Mouse (Mus musculus) neural tube, embryonic 15.5 days (tissue): ENCODE measurements at regions not wholly inside any gene's neighbourhood (a gene's known extent, or its start where the extent isn't known, plus 50 kb on each side); places are given as distances from the start of the nearest gene placed in this dataset.

Experiments
- ATAC-seq: fragments of 200-750 bp; cut with Nextera tagmentation; 2 replicates; pipeline ENCODE4 v1.8.0; 2017; ENCODE audit warnings: mild to moderate bottlenecking, moderate TSS enrichment, moderate library complexity; ENCODE audit not compliant: low FRiP score
- H3K27ac ChIP-seq: fragments of 300-500 bp; sonication (generic); replicated peaks from 2 replicates; pipeline ENCODE4 v1.5.1; 2015; ENCODE audit warnings: mild to moderate bottlenecking, inconsistent platforms
- H3K27me3 ChIP-seq: fragments of 300-500 bp; sonication (generic); replicated peaks from 2 replicates; pipeline ENCODE4 v1.6.1; 2015; ENCODE audit warnings: inconsistent platforms
- H3K36me3 ChIP-seq: fragments of 300-500 bp; sonication (generic); 2 replicates; pipeline ENCODE4 v1.6.1; 2015; ENCODE audit warnings: inconsistent platforms
- H3K4me1 ChIP-seq: fragments of 300-500 bp; sonication (generic); 2 replicates; pipeline ENCODE4 v1.6.1; 2015; ENCODE audit warnings: inconsistent platforms
- H3K4me2 ChIP-seq: fragments of 300-500 bp; sonication (generic); 2 replicates; pipeline ENCODE4 v1.6.1; 2015; ENCODE audit warnings: inconsistent platforms, mild to moderate bottlenecking, moderate library complexity
- H3K4me3 ChIP-seq: fragments of 300-500 bp; sonication (generic); replicated peaks from 2 replicates; pipeline ENCODE4 v1.5.1; 2015; ENCODE audit warnings: mild to moderate bottlenecking, inconsistent platforms
- H3K9ac ChIP-seq: fragments of 300-500 bp; sonication (generic); replicated peaks from 2 replicates; pipeline ENCODE4 v1.6.1; 2015; ENCODE audit warnings: mild to moderate bottlenecking, inconsistent platforms
- H3K9me3 ChIP-seq: fragments of 300-500 bp; sonication (generic); replicated peaks from 2 replicates; pipeline ENCODE4 v1.6.1; 2016; ENCODE audit warnings: inconsistent platforms
- WGBS: fragments of 180-500 bp; shearing (Covaris S2); methylation state at CpG from one replicate; pipeline ENCODE4 v1.1.7; 2015; ENCODE audit warnings: mixed read lengths; 5-methylcytosine and 5-hydroxymethylcytosine counted together

- Histone ChIP-seq H3K9me3 (no peaks in the 10 kb centered on the region), H3K36me3 (no peaks in the 10 kb centered on the region), H3K27ac (no peak overlapping the region), H3K4me2 (no peak overlapping the region), H3K4me1 (no peaks in the 10 kb centered on the region), H3K27me3 (no peaks in the 10 kb centered on the region), H3K4me3 (no peak overlapping the region), H3K9ac (no peak overlapping the region)
- WGBS = 45% methylated on average over 8 of the region's 8 CpGs
- ATAC-seq = no peak
Measured at GRCm38 (mm10) chr5:45065917-45066699, 266.6 kb upstream of the Ldb2 start.

GRCm38 (mm10) chr5:45062567-45062966 is 263.1 kb upstream of the Ldb2 start:
- no peaks in the 10 kb centered on the region for H3K9me3 ChIP-seq
- WGBS = 18% methylated on average over 2 of the region's 2 CpGs
- H3K27ac ChIP-seq = no peak overlapping the region
- no peaks in the 10 kb centered on the region for H3K4me1 ChIP-seq
- no peak overlapping the region for H3K4me3 ChIP-seq
- no peak overlapping the region for H3K9ac ChIP-seq
- no peaks in the 10 kb centered on the region for H3K36me3 ChIP-seq
- no peaks in the 10 kb centered on the region for H3K27me3 ChIP-seq
- ATAC-seq = no peak
- H3K4me2 ChIP-seq = no peak overlapping the region

GRCm38 (mm10) chr5:45055276-45055959 is 255.9 kb upstream of the Ldb2 start:
- WGBS = 66% methylated on average over 4 of the region's 4 CpGs
- H3K36me3 ChIP-seq = no peaks in the 10 kb centered on the region
- no peak overlapping the region for H3K4me2 ChIP-seq
- H3K9ac ChIP-seq = no peak overlapping the region
- no peaks in the 10 kb centered on the region for H3K9me3 ChIP-seq
- H3K27me3 ChIP-seq = no peaks in the 10 kb centered on the region
- H3K4me1 ChIP-seq = no peaks in the 10 kb centered on the region
- no peak overlapping the region for H3K4me3 ChIP-seq
- no peak overlapping the region for H3K27ac ChIP-seq
- ATAC-seq = no peak

- Histone ChIP-seq H3K4me2 (no peak overlapping the region), H3K27me3 (no peaks in the 10 kb centered on the region), H3K9me3 (no peaks in the 10 kb centered on the region), H3K4me3 (no peak overlapping the region), H3K27ac (no peak overlapping the region), H3K4me1 (no peaks in the 10 kb centered on the region), H3K36me3 (no peaks in the 10 kb centered on the region), H3K9ac (no peak overlapping the region)
- ATAC-seq = no peak
Measured at GRCm38 (mm10) chr5:45049410-45049809, 249.9 kb upstream of the Ldb2 start.

- no peaks in the 10 kb centered on the region for H3K4me1 ChIP-seq
- no peak overlapping the region for H3K4me3 ChIP-seq
- no peak overlapping the region for H3K27ac ChIP-seq
- H3K27me3 ChIP-seq = no peaks in the 10 kb centered on the region
- 79% methylated on average over 2 of the region's 2 CpGs for WGBS
- no peak overlapping the region for H3K9ac ChIP-seq
- no peak overlapping the region for H3K4me2 ChIP-seq
- no peaks in the 10 kb centered on the region for H3K9me3 ChIP-seq
- no peaks in the 10 kb centered on the region for H3K36me3 ChIP-seq
- no peak for ATAC-seq
Measured at GRCm38 (mm10) chr5:45042914-45043313, 243.4 kb upstream of the Ldb2 start.

- Histone ChIP-seq H3K36me3 (no peaks in the 10 kb centered on the region), H3K9ac (no peak overlapping the region), H3K4me1 (no peaks in the 10 kb centered on the region), H3K27me3 (no peaks in the 10 kb centered on the region), H3K4me3 (no peak overlapping the region), H3K9me3 (no peaks in the 10 kb centered on the region), H3K27ac (no peak overlapping the region), H3K4me2 (no peak overlapping the region)
- 74% methylated on average over 1 of the region's 1 CpGs for WGBS
- ATAC-seq = no peak
Measured at GRCm38 (mm10) chr5:45036430-45036829, 236.9 kb upstream of the Ldb2 start.

GRCm38 (mm10) chr5:45033146-45033545 is 233.7 kb upstream of the Ldb2 start:
- Histone ChIP-seq H3K27ac (no peak overlapping the region), H3K9me3 (no peaks in the 10 kb centered on the region), H3K9ac (no peak overlapping the region), H3K4me3 (no peak overlapping the region), H3K4me1 (no peaks in the 10 kb centered on the region), H3K27me3 (no peaks in the 10 kb centered on the region), H3K36me3 (no peaks in the 10 kb centered on the region), H3K4me2 (no peak overlapping the region)
- 74% methylated on average over 1 of the region's 1 CpGs for WGBS
- no peak for ATAC-seq

- no peaks in the 10 kb centered on the region for H3K9me3 ChIP-seq
- WGBS = 41% methylated on average over 3 of the region's 3 CpGs
- no peak overlapping the region for H3K4me2 ChIP-seq
- ATAC-seq = no peak
- H3K27me3 ChIP-seq = no peaks in the 10 kb centered on the region
- H3K4me3 ChIP-seq = no peak overlapping the region
- H3K4me1 ChIP-seq = no peaks in the 10 kb centered on the region
- H3K9ac ChIP-seq = no peak overlapping the region
- no peaks in the 10 kb centered on the region for H3K36me3 ChIP-seq
- H3K27ac ChIP-seq = no peak overlapping the region
Measured at GRCm38 (mm10) chr5:45027876-45028275, 228.4 kb upstream of the Ldb2 start.

GRCm38 (mm10) chr5:45025383-45025782 is 225.9 kb upstream of the Ldb2 start:
- H3K4me2 ChIP-seq = no peak overlapping the region
- 64% methylated on average over 2 of the region's 2 CpGs for WGBS

GRCm38 (mm10) chr5:45007930-45008329 is 208.4 kb upstream of the Ldb2 start:
- no peaks in the 10 kb centered on the region for H3K9me3 ChIP-seq
- no peak overlapping the region for H3K4me2 ChIP-seq
- H3K4me3 ChIP-seq = no peak overlapping the region
- H3K9ac ChIP-seq = no peak overlapping the region
- ATAC-seq = no peak
- no peak overlapping the region for H3K27ac ChIP-seq
- H3K36me3 ChIP-seq = no peaks in the 10 kb centered on the region
- 0 out of 2 replicates have a peak, but pooled peaks cover 4% of the 10 kb centered on the region for H3K4me1 ChIP-seq
- H3K27me3 ChIP-seq = no peaks in the 10 kb centered on the region
- 36% methylated on average over 2 of the region's 2 CpGs for WGBS

More at GRCm38 (mm10) chr5:45025383-45025782, 225.9 kb upstream of the Ldb2 start:
- Histone ChIP-seq H3K9me3 (no peaks in the 10 kb centered on the region), H3K27me3 (no peaks in the 10 kb centered on the region), H3K27ac (0 out of 2 replicates have a peak overlapping the region, but pooled peaks have one; percentile 6), H3K36me3 (no peaks in the 10 kb centered on the region), H3K4me1 (no peaks in the 10 kb centered on the region), H3K4me3 (no peak overlapping the region), H3K9ac (no peak overlapping the region)
- ATAC-seq = peak; percentile 75; the same call in 1 of the 2 replicates

GRCm38 (mm10) chr5:45000996-45001395 is 201.5 kb upstream of the Ldb2 start:
- Histone ChIP-seq H3K4me3 (no peak overlapping the region), H3K36me3 (no peaks in the 10 kb centered on the region), H3K9ac (no peak overlapping the region), H3K27me3 (no peaks in the 10 kb centered on the region), H3K4me1 (no peaks in the 10 kb centered on the region), H3K27ac (no peak overlapping the region), H3K4me2 (no peak overlapping the region), H3K9me3 (no peaks in the 10 kb centered on the region)
- no peak for ATAC-seq

- Histone ChIP-seq H3K27me3 (no peaks in the 10 kb centered on the region), H3K9me3 (no peaks in the 10 kb centered on the region), H3K27ac (no peak overlapping the region), H3K4me3 (no peak overlapping the region), H3K4me2 (no peak overlapping the region), H3K4me1 (no peaks in the 10 kb centered on the region), H3K36me3 (no peaks in the 10 kb centered on the region), H3K9ac (no peak overlapping the region)
- no peak for ATAC-seq
- WGBS = 90% methylated on average over 3 of the region's 3 CpGs
Measured at GRCm38 (mm10) chr5:44999032-44999431, 199.6 kb upstream of the Ldb2 start.
